Mouse (Mus musculus) megakaryocyte-erythroid progenitor cell, adult 5-6 weeks (primary cell): ENCODE data around the gene Terb2. TPM values are rescaled to one million over a fixed set of nuclear protein-coding genes. Genes with fewer than 3 reads are reported as not detected.

Source experiments
- ATAC-seq: replicated peaks from 2 replicates; pipeline ENCODE4 v1.8.0; 2016; ENCODE audit warnings: mild to moderate bottlenecking, inconsistent platforms; ENCODE audit not compliant: severe bottlenecking, poor library complexity, low FRiP score, low TSS enrichment
- total RNA-seq, 2 experiments: library from RNA; stranded (forward) in 1 of 2; stranded (reverse) in 1 of 2; fragments of 200-1000, 215-1000 nt in 1 of 2; fragments of >200 nt in 1 of 2; fragmentation: Nextera tagmentation in 1 of 2; gene quantifications; 2 replicates each; pipeline ENCODE4 v1.2.3; 2014 to 2017

The Terb2 gene
- total RNA-seq (2014; fragmentation: Nextera tagmentation) (not detected in 2 replicates), total RNA-seq (2017) (not detected in 2 replicates)

GRCm38 (mm10) chr2:122186106-122186505 is at the start of gene Terb2, which contains the start of gene Patl2:
Gene Terb2 (plus strand): TSS chr2:122186272.
Gene Patl2 (minus strand): TSS chr2:122186189.
- no peak for ATAC-seq

- peak; percentile 99 for ATAC-seq
These were observed 48.1 kb upstream of the Terb2 start for GRCm38 (mm10) chr2:122137839-122138465.

- ATAC-seq, result no peak
These were observed 45.3 kb upstream of the Terb2 start for GRCm38 (mm10) chr2:122140815-122141214.

GRCm38 (mm10) chr2:122141332-122141967 is 44.6 kb upstream of the Terb2 start:
- ATAC-seq, result 0 out of 2 replicates have a peak, but pooled peaks have one; percentile 51

GRCm38 (mm10) chr2:122143111-122143510 is 43.0 kb upstream of the Terb2 start:
- no peak for ATAC-seq

GRCm38 (mm10) chr2:122145756-122146155 is 40.3 kb upstream of the Terb2 start:
- no peak for ATAC-seq

GRCm38 (mm10) chr2:122146687-122147086 is 39.4 kb upstream of the Terb2 start:
- peak; percentile 50 for ATAC-seq

- ATAC-seq, result peak; percentile 86
These were observed 38.4 kb upstream of the Terb2 start, which contains the start of gene B2m for GRCm38 (mm10) chr2:122147508-122148241. Gene B2m (plus strand): TSS chr2:122147686.

- peak; percentile 14; the same call in 1 of the 2 replicates for ATAC-seq
These were observed 37.7 kb upstream of the Terb2 start for GRCm38 (mm10) chr2:122148242-122148917.

GRCm38 (mm10) chr2:122149316-122149715 is 36.8 kb upstream of the Terb2 start:
- no peak for ATAC-seq

- ATAC-seq, result no peak
These were observed 36.4 kb upstream of the Terb2 start for GRCm38 (mm10) chr2:122149716-122150115.

- no peak for ATAC-seq
These were observed 34.9 kb upstream of the Terb2 start for GRCm38 (mm10) chr2:122151221-122151620.

GRCm38 (mm10) chr2:122152850-122153249 is 33.2 kb upstream of the Terb2 start:
- ATAC-seq, result no peak

GRCm38 (mm10) chr2:122153681-122154365 is 32.2 kb upstream of the Terb2 start:
- no peak for ATAC-seq

- ATAC-seq, result no peak
These were observed 31.6 kb upstream of the Terb2 start for GRCm38 (mm10) chr2:122154479-122154878.

GRCm38 (mm10) chr2:122155292-122155691 is 30.8 kb upstream of the Terb2 start:
- no peak for ATAC-seq

GRCm38 (mm10) chr2:122156051-122156700 is 29.9 kb upstream of the Terb2 start:
- ATAC-seq, result no peak

- ATAC-seq, result no peak
These were observed 28.5 kb upstream of the Terb2 start for GRCm38 (mm10) chr2:122157561-122157960.

GRCm38 (mm10) chr2:122158362-122158802 is 27.7 kb upstream of the Terb2 start:
- no peak for ATAC-seq
